Mouse (Mus musculus) lung, embryonic 15.5 days (tissue): ENCODE results near the gene Urad. TPM values are rescaled to one million over a fixed set of nuclear protein-coding genes. Genes with fewer than 3 reads are reported as not detected.

Experiments
- ATAC-seq: fragments of 200-750 bp; cut with Nextera tagmentation; 2 replicates; pipeline ENCODE4 v1.8.0; 2017; ENCODE audit warnings: moderate number of reproducible peaks, borderline replicate concordance; ENCODE audit not compliant: low FRiP score, low TSS enrichment; ENCODE audit errors: extremely low read depth
- H3K27ac ChIP-seq: fragments of 300-500 bp; sonication (generic); 2 replicates; pipeline ENCODE4 v1.5.1; 2015; ENCODE audit warnings: moderate library complexity, mild to moderate bottlenecking, inconsistent platforms
- H3K27me3 ChIP-seq: fragments of 300-500 bp; sonication (generic); 2 replicates; pipeline ENCODE4 v1.6.1; 2015; ENCODE audit warnings: inconsistent platforms
- H3K36me3 ChIP-seq: fragments of 300-500 bp; sonication (generic); 2 replicates; pipeline ENCODE4 v1.6.1; 2015; ENCODE audit warnings: inconsistent platforms
- H3K4me1 ChIP-seq: fragments of 300-500 bp; sonication (generic); 2 replicates; pipeline ENCODE4 v1.6.1; 2015; ENCODE audit warnings: inconsistent platforms
- H3K4me2 ChIP-seq: fragments of 300-500 bp; sonication (generic); 2 replicates; pipeline ENCODE4 v1.6.1; 2015; ENCODE audit warnings: inconsistent platforms, mild to moderate bottlenecking, moderate library complexity
- H3K4me3 ChIP-seq: fragments of 300-500 bp; sonication (generic); 2 replicates; pipeline ENCODE4 v1.5.1; 2015; ENCODE audit warnings: mild to moderate bottlenecking, inconsistent platforms
- H3K9ac ChIP-seq: fragments of 300-500 bp; sonication (generic); 2 replicates; pipeline ENCODE4 v1.6.1; 2015; ENCODE audit warnings: inconsistent platforms
- H3K9me3 ChIP-seq: fragments of 300-500 bp; sonication (generic); 2 replicates; pipeline ENCODE4 v1.6.1; 2016; ENCODE audit warnings: inconsistent platforms
- WGBS: fragments of 180-500 bp; shearing (Covaris S2); methylation state at CpG from one replicate; pipeline ENCODE4 v1.1.7; 2015; 5-methylcytosine and 5-hydroxymethylcytosine counted together
- polyA plus RNA-seq: library from polyadenylated mRNA; unstranded; fragments of >200 nt; fragmentation: Nextera tagmentation; extraction: Ambion mirVana; gene quantifications from 2 replicates; pipeline ENCODE4 v1.2.1, GENCODE M21; 2015

Urad gene
- polyA plus RNA-seq, 1 experiment from 2014 or later = not detected

GRCm38 (mm10) chr5:147345981-147346380 is 23.7 kb upstream of the Urad start:
- ATAC-seq = no peak
- H3K27me3 ChIP-seq = no peaks in the 10 kb centered on the region
- WGBS = 76% methylated on average over 1 of the region's 1 CpGs

GRCm38 (mm10) chr5:147343904-147344303 is 21.7 kb upstream of the Urad start:
- Histone ChIP-seq H3K4me1 (no peaks in the 10 kb centered on the region), H3K9ac (no peak overlapping the region), H3K36me3 (no peaks in the 10 kb centered on the region), H3K4me3 (no peak overlapping the region), H3K4me2 (no peak overlapping the region), H3K9me3 (no peaks in the 10 kb centered on the region), H3K27me3 (no peaks in the 10 kb centered on the region), H3K27ac (no peak overlapping the region)
- 75% methylated on average over 10 of the region's 10 CpGs for WGBS
- ATAC-seq = no peak

More at GRCm38 (mm10) chr5:147345981-147346380, 23.7 kb upstream of the Urad start:
- H3K36me3 ChIP-seq = no peaks in the 10 kb centered on the region
- H3K4me1 ChIP-seq = no peaks in the 10 kb centered on the region
- H3K27ac ChIP-seq = no peak overlapping the region
- H3K9me3 ChIP-seq = no peaks in the 10 kb centered on the region
- no peak overlapping the region for H3K4me2 ChIP-seq
- no peak overlapping the region for H3K9ac ChIP-seq
- no peak overlapping the region for H3K4me3 ChIP-seq

DNA sequence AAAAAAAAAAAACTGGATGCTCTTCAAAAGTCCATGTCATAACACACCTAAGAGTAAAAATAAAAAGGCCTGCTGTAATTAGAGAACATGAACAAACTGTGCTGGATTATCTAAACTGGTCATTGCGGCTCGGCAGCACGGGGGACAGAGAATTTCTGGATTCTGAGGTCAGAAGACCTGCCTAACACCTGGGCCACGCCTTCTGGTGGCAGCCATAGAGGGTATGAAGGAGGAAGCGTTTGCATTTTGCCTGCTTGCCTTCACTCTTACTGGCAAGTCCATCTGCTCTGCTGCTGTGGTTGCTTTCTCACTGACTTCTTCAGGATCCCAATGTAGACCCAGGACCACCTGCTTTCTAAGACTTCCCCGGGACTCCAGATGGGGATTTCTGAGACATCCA is 20.7 kb upstream of the Urad start:
- H3K9ac ChIP-seq = no peak overlapping the region
- no peak overlapping the region for H3K27ac ChIP-seq
- no peak overlapping the region for H3K4me3 ChIP-seq
- H3K27me3 ChIP-seq = no peaks in the 10 kb centered on the region
- WGBS = 84% methylated on average over 6 of the region's 6 CpGs
- H3K9me3 ChIP-seq = no peaks in the 10 kb centered on the region
- ATAC-seq = no peak
- H3K36me3 ChIP-seq = no peaks in the 10 kb centered on the region
- no peaks in the 10 kb centered on the region for H3K4me1 ChIP-seq
- no peak overlapping the region for H3K4me2 ChIP-seq

- H3K4me1 ChIP-seq = no peaks in the 10 kb centered on the region
- no peak overlapping the region for H3K4me2 ChIP-seq
- no peak overlapping the region for H3K4me3 ChIP-seq
- no peak overlapping the region for H3K27ac ChIP-seq
- H3K27me3 ChIP-seq = no peaks in the 10 kb centered on the region
- ATAC-seq = no peak
- H3K9ac ChIP-seq = no peak overlapping the region
- WGBS = 28% methylated on average over 13 of the region's 13 CpGs
- H3K36me3 ChIP-seq = no peaks in the 10 kb centered on the region
- H3K9me3 ChIP-seq = no peaks in the 10 kb centered on the region
Measured at GRCm38 (mm10) chr5:147340741-147341414, 18.6 kb upstream of the Urad start.

DNA sequence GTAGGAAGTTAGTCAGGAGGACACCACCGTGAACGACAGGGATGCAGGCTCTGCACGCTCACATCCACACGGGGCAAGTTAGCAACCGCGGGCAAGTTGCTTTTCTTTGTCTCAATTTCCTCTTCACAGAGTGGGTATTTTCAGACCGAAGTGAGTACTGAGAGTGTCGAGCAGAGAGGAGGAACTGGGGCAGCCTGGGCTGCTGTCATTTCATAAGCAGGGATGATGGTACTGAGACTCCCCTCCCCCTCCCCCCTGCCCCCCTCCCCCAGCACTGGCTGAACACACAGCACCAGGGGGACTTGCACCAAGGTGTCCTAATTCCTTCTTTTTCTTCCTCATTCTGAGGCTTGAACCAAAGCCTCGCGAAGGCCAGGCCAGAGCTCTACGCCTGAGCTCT is 17.3 kb upstream of the Urad start:
- Histone ChIP-seq H3K9me3 (no peaks in the 10 kb centered on the region), H3K27ac (no peak overlapping the region), H3K4me3 (no peak overlapping the region), H3K27me3 (no peaks in the 10 kb centered on the region), H3K4me2 (no peak overlapping the region), H3K36me3 (no peaks in the 10 kb centered on the region), H3K4me1 (no peaks in the 10 kb centered on the region), H3K9ac (no peak overlapping the region)
- no peak for ATAC-seq
- 70% methylated on average over 11 of the region's 11 CpGs for WGBS

GRCm38 (mm10) chr5:147338967-147339366 is 16.7 kb upstream of the Urad start:
- Histone ChIP-seq H3K27me3 (no peaks in the 10 kb centered on the region), H3K27ac (no peak overlapping the region), H3K4me1 (no peaks in the 10 kb centered on the region), H3K4me2 (no peak overlapping the region), H3K4me3 (no peak overlapping the region), H3K9me3 (no peaks in the 10 kb centered on the region), H3K36me3 (no peaks in the 10 kb centered on the region), H3K9ac (no peak overlapping the region)
- 57% methylated on average over 9 of the region's 9 CpGs for WGBS
- no peak for ATAC-seq

DNA sequence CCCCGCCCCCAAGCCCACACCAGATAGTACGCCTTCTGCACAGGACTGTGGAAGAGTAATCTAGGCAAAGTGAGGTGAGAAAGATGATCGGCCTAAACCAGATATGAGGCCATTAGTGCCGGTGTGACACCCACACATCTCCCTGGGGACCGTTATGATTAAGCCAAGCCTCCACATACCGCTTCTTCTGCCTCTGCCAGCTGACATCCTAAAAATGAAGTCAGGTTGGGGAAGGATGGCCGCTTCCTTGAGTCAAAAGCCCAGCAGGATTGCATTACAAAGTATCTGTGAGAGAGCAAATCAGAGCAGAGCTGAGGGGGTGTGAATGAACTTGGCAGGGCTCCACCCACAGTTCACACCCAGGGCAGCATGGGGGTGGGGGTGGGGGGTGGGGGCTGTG is 10.5 kb upstream of the Urad start:
- no peak overlapping the region for H3K9ac ChIP-seq
- 0 out of 2 replicates have a peak, but pooled peaks have one; percentile 8 for ATAC-seq
- WGBS = 17% methylated on average over 7 of the region's 7 CpGs
- no peaks in the 10 kb centered on the region for H3K4me1 ChIP-seq
- no peak overlapping the region for H3K27ac ChIP-seq
- H3K4me3 ChIP-seq = no peak overlapping the region
- H3K27me3 ChIP-seq = no peaks in the 10 kb centered on the region
- no peak overlapping the region for H3K4me2 ChIP-seq
- H3K9me3 ChIP-seq = no peaks in the 10 kb centered on the region
- H3K36me3 ChIP-seq = no peaks in the 10 kb centered on the region

DNA sequence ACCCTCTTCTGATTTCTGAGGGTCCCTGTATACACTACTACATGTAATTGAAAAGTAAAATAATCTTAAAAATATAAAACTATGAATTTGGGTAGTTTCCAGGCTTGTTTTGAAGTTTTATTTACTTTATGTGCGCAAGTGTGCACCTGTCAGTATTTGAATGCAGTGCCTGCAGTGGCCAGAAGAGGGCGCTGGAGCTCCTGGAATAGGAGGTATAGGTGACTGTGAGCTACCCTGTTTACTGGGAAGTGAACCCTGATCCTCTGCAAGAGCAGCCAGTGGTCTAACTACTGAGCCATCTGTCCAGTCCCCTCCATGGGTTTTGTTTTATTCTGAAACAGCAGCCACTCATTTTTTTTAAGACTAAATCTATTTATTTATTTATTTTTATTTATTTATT is 9.3 kb upstream of the Urad start:
- H3K27me3 ChIP-seq = no peaks in the 10 kb centered on the region
- H3K4me1 ChIP-seq = no peaks in the 10 kb centered on the region
- 49% methylated on average over 2 of the region's 2 CpGs for WGBS
- no peak overlapping the region for H3K4me3 ChIP-seq
- no peak overlapping the region for H3K27ac ChIP-seq
- H3K36me3 ChIP-seq = no peaks in the 10 kb centered on the region
- ATAC-seq = no peak
- no peak overlapping the region for H3K9ac ChIP-seq
- no peak overlapping the region for H3K4me2 ChIP-seq
- no peaks in the 10 kb centered on the region for H3K9me3 ChIP-seq

DNA sequence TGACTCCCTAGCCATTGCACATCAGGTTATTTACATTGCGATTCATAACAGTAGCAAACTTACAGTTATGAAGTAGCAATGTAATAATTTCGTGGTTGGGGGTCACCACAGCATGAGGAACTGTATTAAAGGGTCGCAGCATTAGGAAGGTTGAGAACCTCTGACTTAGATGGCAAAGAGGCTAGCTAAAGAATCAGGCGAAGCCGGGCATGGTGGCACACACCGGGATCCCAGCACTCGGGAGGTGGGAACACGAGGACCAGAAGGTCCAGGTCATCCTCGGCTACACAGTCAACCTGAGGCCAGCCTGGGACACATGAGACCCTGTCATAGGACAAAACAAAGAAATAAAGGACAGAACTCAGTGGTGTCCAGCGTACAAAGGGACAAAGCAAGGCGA is 7.7 kb upstream of the Urad start:
- no peaks in the 10 kb centered on the region for H3K4me1 ChIP-seq
- H3K36me3 ChIP-seq = no peaks in the 10 kb centered on the region
- no peak for ATAC-seq
- no peak overlapping the region for H3K4me3 ChIP-seq
- H3K27me3 ChIP-seq = no peaks in the 10 kb centered on the region
- H3K4me2 ChIP-seq = no peak overlapping the region
- H3K9ac ChIP-seq = no peak overlapping the region
- H3K9me3 ChIP-seq = no peaks in the 10 kb centered on the region
- H3K27ac ChIP-seq = no peak overlapping the region
- 77% methylated on average over 11 of the region's 11 CpGs for WGBS

- no peak overlapping the region for H3K4me3 ChIP-seq
- WGBS = 88% methylated on average over 5 of the region's 5 CpGs
- no peaks in the 10 kb centered on the region for H3K36me3 ChIP-seq
- H3K9ac ChIP-seq = no peak overlapping the region
- no peak overlapping the region for H3K27ac ChIP-seq
- no peaks in the 10 kb centered on the region for H3K9me3 ChIP-seq
- peaks cover 8% of the 10 kb centered on the region; the same call in 1 of the 2 replicates for H3K27me3 ChIP-seq
- H3K4me2 ChIP-seq = no peak overlapping the region
- ATAC-seq = no peak
- H3K4me1 ChIP-seq = no peaks in the 10 kb centered on the region
Measured at GRCm38 (mm10) chr5:147327636-147328035, 5.4 kb upstream of the Urad start.

- H3K4me2 ChIP-seq = no peak overlapping the region
- no peak overlapping the region for H3K27ac ChIP-seq
- no peaks in the 10 kb centered on the region for H3K9me3 ChIP-seq
- WGBS = 68% methylated on average over 11 of the region's 11 CpGs
- no peaks in the 10 kb centered on the region for H3K4me1 ChIP-seq
- H3K9ac ChIP-seq = no peak overlapping the region
- H3K36me3 ChIP-seq = no peaks in the 10 kb centered on the region
- no peak overlapping the region for H3K4me3 ChIP-seq
- ATAC-seq = no peak
- peaks cover 25% of the 10 kb centered on the region for H3K27me3 ChIP-seq
Measured at GRCm38 (mm10) chr5:147325931-147326330, 3.7 kb upstream of the Urad start.

- H3K4me3 ChIP-seq = no peak overlapping the region
- H3K36me3 ChIP-seq = no peaks in the 10 kb centered on the region
- H3K27me3 ChIP-seq = peaks cover 47% of the 10 kb centered on the region
- no peak overlapping the region for H3K4me2 ChIP-seq
- 0 out of 2 replicates have a peak, but pooled peaks have one; percentile 44 for ATAC-seq
- H3K9me3 ChIP-seq = no peaks in the 10 kb centered on the region
- H3K27ac ChIP-seq = no peak overlapping the region
- H3K4me1 ChIP-seq = no peaks in the 10 kb centered on the region
- 12% methylated on average over 17 of the region's 17 CpGs for WGBS
- no peak overlapping the region for H3K9ac ChIP-seq
Measured at GRCm38 (mm10) chr5:147323237-147323917, 1.1 kb upstream of the Urad start.
